Mouse (Mus musculus) thymus, adult 2 months (tissue): ENCODE data around the gene Adam12. TPM values are rescaled to one million over a fixed set of nuclear protein-coding genes. Genes with fewer than 3 reads are reported as not detected.

Source experiments
- DNase-seq: peaks from one replicate; pipeline ENCODE4 v3.0.0; 2021
- H3K27ac ChIP-seq: fragments of 200-500 bp; 2 replicates; pipeline ENCODE4 v1.5.1; 2012; ENCODE audit warnings: low read length, control low read depth; ENCODE audit not compliant: control insufficient read depth, insufficient read depth
- H3K27me3 ChIP-seq: fragments of 200-500 bp; 2 replicates; pipeline ENCODE4 v1.6.1; 2012; ENCODE audit warnings: mild to moderate bottlenecking, low read length, moderate library complexity, mixed read lengths; ENCODE audit not compliant: control insufficient read depth, insufficient read depth
- H3K36me3 ChIP-seq: fragments of 200-500 bp; 2 replicates; pipeline ENCODE4 v1.6.1; 2012; ENCODE audit warnings: mild to moderate bottlenecking, low read length, moderate library complexity; ENCODE audit not compliant: control insufficient read depth, insufficient read depth
- H3K4me1 ChIP-seq: fragments of 200-500 bp; replicated peaks from 2 replicates; pipeline ENCODE4 v1.6.1; 2012; ENCODE audit warnings: low read length; ENCODE audit not compliant: control insufficient read depth, insufficient read depth
- H3K4me3 ChIP-seq: fragments of 200-500 bp; 2 replicates; pipeline ENCODE4 v1.5.1; 2012; ENCODE audit warnings: mild to moderate bottlenecking, low read length, control low read depth, moderate library complexity; ENCODE audit not compliant: control insufficient read depth, insufficient read depth
- CTCF ChIP-seq: fragments of 200-500 bp; IDR thresholded peaks from 2 replicates; pipeline ENCODE4 v1.5.1; 2012; ENCODE audit warnings: mild to moderate bottlenecking, control low read depth, low read length, moderate library complexity, borderline replicate concordance; ENCODE audit not compliant: control insufficient read depth, poor library complexity, insufficient read depth; ENCODE audit errors: extremely low read depth
- POLR2A ChIP-seq: fragments of 200-500 bp; IDR thresholded peaks from 2 replicates; pipeline ENCODE4 v1.6.1; 2012; ENCODE audit warnings: mild to moderate bottlenecking, low read length, control low read depth, moderate library complexity; ENCODE audit not compliant: control insufficient read depth, poor library complexity, insufficient read depth; ENCODE audit errors: extremely low read depth
- WGBS: fragments of 180-500 bp; shearing (Covaris S2); methylation state at CpG from one replicate; pipeline ENCODE4 v1.1.7; 2018; 5-methylcytosine and 5-hydroxymethylcytosine counted together
- polyA plus RNA-seq: library from polyadenylated mRNA; depleted of rRNA; stranded (reverse); fragments of >200 nt; gene quantifications from 2 replicates; pipeline ENCODE4 v1.2.3, GENCODE M21; 2012

Gene Adam12
- polyA plus RNA-seq, 1 experiment = 29.0 TPM

- no peak overlapping the region for H3K4me3 ChIP-seq
- WGBS = 58% methylated on average over 3 of the region's 3 CpGs
- no peak for DNase-seq
- no peaks in the 10 kb centered on the region for H3K36me3 ChIP-seq
- H3K27ac ChIP-seq = no peak overlapping the region
- H3K4me1 ChIP-seq = no peaks in the 10 kb centered on the region
- no peak for TF ChIP-seq POLR2A
- TF ChIP-seq CTCF = no peak
- no peaks in the 10 kb centered on the region for H3K27me3 ChIP-seq
Observed at GRCm38 (mm10) chr7:134167586-134167985, 64.4 kb downstream of the Adam12 start.

DNA sequence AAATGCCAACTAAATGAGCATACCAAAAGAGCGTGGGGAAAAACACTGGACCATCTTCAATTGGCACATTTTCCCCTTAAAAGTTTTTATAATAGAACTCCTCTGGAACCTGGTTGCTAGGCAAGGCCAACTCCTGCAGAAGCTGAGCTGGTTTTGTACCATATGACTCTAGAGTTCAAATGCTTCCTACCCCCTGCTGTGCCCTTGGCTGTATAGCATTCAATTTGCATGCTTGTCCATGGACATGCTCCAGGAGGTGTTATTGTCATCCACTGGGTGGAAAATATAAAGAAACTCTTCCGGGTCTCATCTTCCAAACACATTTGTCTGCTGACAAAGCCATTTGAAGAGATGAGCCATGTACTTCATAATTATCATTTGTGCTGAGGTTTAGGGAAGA, 68.2 kb downstream of the Adam12 start:
- Histone ChIP-seq H3K4me1 (no peaks in the 10 kb centered on the region), H3K27ac (no peak overlapping the region), H3K27me3 (no peaks in the 10 kb centered on the region), H3K36me3 (no peaks in the 10 kb centered on the region), H3K4me3 (no peak overlapping the region)
- TF ChIP-seq POLR2A (no peak), CTCF (no peak)
- DNase-seq = no peak
- WGBS = 100% methylated on average over 2 of the region's 2 CpGs

GRCm38 (mm10) chr7:134162886-134163285, 69.1 kb downstream of the Adam12 start:
- H3K27ac ChIP-seq = no peak overlapping the region
- no peaks in the 10 kb centered on the region for H3K4me1 ChIP-seq
- H3K27me3 ChIP-seq = no peaks in the 10 kb centered on the region
- no peak for TF ChIP-seq CTCF
- TF ChIP-seq POLR2A = no peak
- no peak overlapping the region for H3K4me3 ChIP-seq
- WGBS = 70% methylated on average over 6 of the region's 6 CpGs
- no peaks in the 10 kb centered on the region for H3K36me3 ChIP-seq
- no peak for DNase-seq

GRCm38 (mm10) chr7:134159608-134160007, 72.3 kb downstream of the Adam12 start:
- no peaks in the 10 kb centered on the region for H3K27me3 ChIP-seq
- no peak overlapping the region for H3K27ac ChIP-seq
- TF ChIP-seq CTCF = no peak
- TF ChIP-seq POLR2A = no peak
- 19% methylated on average over 7 of the region's 7 CpGs for WGBS
- no peaks in the 10 kb centered on the region for H3K36me3 ChIP-seq
- H3K4me1 ChIP-seq = no peaks in the 10 kb centered on the region
- no peak for DNase-seq
- no peak overlapping the region for H3K4me3 ChIP-seq

DNA sequence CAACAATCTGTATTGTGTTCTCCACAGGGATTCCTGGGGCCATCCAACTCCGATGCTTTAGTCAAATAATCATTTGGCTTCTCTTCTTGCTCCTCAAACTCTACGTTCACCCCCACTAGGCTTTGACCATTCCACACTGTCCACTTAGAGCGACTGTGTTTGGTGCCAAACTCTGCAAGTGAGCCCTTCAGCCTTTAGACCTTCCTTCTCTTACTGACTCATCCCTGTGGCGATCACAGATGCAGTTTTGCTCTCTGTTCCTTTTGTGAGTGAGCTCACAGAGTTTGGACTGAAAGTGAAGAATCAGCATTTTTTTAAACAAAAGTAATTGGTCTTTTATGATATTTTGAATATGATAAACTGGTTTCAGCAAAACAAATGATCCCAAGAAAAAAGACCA, 80.6 kb downstream of the Adam12 start:
- no peak overlapping the region for H3K4me3 ChIP-seq
- H3K27me3 ChIP-seq = no peaks in the 10 kb centered on the region
- no peaks in the 10 kb centered on the region for H3K4me1 ChIP-seq
- no peak for DNase-seq
- no peaks in the 10 kb centered on the region for H3K36me3 ChIP-seq
- TF ChIP-seq POLR2A = no peak
- TF ChIP-seq CTCF = no peak
- WGBS = 86% methylated on average over 4 of the region's 4 CpGs
- H3K27ac ChIP-seq = no peak overlapping the region

GRCm38 (mm10) chr7:134150305-134150704, 81.6 kb downstream of the Adam12 start:
- H3K27me3 ChIP-seq = no peaks in the 10 kb centered on the region
- TF ChIP-seq CTCF (no peak), POLR2A (no peak)
- DNase-seq = no peak

DNA sequence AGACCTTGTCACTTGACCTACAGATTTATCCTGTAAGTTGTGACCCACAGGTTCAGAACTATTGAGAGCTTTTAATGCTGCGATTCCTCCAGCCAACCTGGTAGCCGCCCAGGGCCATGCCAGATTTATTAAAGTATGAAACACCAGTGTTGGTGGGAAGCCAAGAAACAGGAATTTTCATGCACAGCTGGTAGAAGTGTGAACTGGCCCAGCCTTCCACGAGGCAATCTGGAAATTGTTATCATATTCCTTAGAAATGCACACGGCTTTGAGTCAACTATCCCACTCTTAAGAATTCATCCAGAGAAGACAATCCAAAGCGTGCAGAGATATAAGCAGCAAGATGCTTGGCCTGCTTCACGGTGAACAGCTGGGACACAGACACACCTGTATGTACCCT, 82.6 kb downstream of the Adam12 start:
- 91% methylated on average over 6 of the region's 6 CpGs for WGBS
- Histone ChIP-seq H3K4me3 (no peak overlapping the region), H3K4me1 (no peaks in the 10 kb centered on the region), H3K27me3 (no peaks in the 10 kb centered on the region), H3K36me3 (no peaks in the 10 kb centered on the region), H3K27ac (no peak overlapping the region)
- TF ChIP-seq CTCF (no peak), POLR2A (no peak)
- DNase-seq = no peak

More at GRCm38 (mm10) chr7:134150305-134150704, 81.6 kb downstream of the Adam12 start:
- no peaks in the 10 kb centered on the region for H3K4me1 ChIP-seq
- no peak overlapping the region for H3K4me3 ChIP-seq
- H3K36me3 ChIP-seq = no peaks in the 10 kb centered on the region
- H3K27ac ChIP-seq = no peak overlapping the region
- WGBS = 93% methylated on average over 8 of the region's 8 CpGs
